Mouse (Mus musculus) MN1 (cell line): ENCODE data around the gene Elavl1.

Experiments used
- DNase-seq: peaks from one replicate; pipeline ENCODE4 v3.0.0-alpha.2; 2016; ENCODE audit warnings: low spot score

The Elavl1 gene

DNA sequence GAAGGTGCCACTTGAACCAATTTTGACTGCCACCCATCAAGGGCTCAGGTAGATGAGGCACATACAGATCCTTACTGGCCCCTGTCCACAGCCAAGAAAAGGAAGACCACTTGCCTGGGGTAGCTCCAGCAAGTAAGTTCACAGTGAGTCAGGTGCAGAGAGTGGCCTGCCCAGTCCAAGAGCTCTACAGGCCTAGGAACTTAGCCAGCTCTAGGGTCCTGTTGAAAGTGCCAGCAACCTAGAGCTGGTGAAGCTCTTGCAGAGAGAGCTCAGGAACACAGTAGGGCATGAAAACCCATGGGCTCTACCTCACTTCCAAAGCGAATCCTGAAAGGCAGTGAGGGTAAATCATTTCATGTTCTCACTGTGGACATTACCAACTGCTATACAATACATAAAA lies 4.8 kb downstream of the Elavl1 start:
- no peak for DNase-seq

- DNase-seq: no peak
Measured at GRCm38 (mm10) chr8:4319573-4319872, 5.7 kb downstream of the Elavl1 start.

- DNase-seq: no peak
Measured at GRCm38 (mm10) chr8:4318796-4319572, 6.2 kb downstream of the Elavl1 start.

DNA sequence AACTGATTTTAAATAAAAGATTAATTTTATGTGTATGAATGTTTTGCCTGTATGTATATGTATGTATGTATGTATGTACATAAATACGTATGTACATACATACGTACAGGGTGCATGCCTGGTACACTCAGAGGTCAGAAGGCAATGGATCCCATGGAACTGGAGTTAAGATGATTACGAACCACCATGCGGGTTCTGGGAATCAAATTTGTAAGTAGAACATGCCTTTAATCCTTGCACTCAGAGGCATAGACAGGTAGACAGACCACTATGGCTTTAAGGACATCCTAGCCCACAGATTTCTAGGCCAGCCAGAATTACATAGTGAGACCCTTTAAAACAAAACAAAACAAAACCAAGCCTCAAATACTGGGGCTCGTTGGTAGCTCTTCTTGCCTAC lies 7.1 kb downstream of the Elavl1 start:
- DNase-seq: no peak

DNA sequence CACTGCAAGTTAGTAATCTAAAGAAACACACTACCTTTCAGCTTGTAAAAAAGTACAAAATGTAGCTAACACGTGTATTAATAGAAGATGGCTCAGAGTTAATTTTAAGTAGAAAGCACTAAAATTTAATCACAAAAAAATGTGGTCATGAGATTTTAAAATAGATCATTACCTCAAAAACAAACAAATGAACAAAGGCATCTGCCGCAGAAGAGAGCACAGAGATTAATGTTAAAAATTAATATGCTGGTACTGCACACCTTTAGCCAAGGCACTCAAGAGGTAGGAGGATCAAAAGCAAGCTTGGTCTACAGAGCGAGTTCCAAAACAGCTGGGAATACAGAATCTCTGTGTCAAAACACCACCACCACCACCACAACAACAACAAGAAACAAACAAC lies 10.4 kb downstream of the Elavl1 start:
- no peak for DNase-seq

DNA sequence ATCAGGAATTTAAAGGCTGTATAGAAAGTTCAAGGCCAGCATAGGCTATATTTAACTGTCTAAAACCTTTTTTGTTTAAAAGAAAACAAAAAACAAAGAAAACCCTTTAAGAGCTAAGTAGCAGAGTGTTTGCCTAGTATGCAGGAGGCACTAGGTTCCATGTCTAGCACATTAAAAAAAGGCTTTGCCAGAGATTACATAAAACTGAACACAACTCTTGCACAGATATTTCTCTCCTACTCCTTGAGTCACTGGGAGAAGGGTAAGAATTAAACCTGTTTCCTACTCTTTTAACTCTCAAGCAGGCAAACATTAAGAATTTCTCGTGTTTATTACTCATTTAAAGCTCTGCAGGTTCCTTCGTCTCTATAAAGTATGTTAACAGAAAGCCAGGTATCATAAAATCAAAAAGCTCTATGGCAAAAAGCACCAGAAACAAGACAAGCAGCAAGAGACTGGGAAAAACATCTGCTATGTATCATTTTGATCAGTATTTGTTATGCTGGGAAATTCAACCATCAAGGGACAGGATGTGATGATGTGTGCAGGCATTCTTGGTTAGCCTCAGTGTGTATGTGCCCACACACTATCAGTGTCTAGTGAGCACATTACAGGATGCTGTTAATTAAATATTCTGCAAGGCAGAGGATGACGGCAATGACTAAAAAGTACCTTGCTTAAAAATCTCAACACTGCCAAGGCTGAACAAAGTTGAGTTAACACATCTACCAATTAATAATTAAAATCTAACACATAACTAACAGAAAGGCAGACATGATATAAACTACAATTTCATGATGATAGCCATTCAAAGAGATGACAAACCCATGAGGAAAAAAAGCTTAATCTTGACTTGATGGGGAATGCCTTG lies 11.7 kb downstream of the Elavl1 start:
- DNase-seq: peak; percentile 45

GRCm38 (mm10) chr8:4312104-4312503 lies 13.1 kb downstream of the Elavl1 start:
- no peak for DNase-seq

DNA sequence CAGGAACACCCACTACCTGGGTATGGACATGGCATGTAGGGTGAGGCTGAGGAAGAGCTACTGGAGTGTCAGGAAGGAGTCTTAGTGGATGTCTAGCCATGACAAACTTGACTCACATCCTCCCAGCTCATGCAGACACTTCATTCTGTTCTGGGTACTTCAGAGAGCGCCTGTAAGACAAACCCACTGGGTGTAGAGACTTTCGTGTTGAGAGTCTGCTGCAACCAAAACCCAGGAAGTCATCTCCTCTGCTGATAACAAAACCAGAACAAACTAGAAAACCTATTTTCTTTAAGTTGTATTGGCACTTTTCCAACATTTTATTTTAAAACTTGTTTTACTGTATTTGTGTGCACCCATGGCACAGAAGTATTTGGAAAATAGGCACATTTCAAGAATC lies 19.4 kb downstream of the Elavl1 start:
- DNase-seq: no peak

GRCm38 (mm10) chr8:4304124-4304547 lies 21.1 kb downstream of the Elavl1 start:
- no peak for DNase-seq

DNA sequence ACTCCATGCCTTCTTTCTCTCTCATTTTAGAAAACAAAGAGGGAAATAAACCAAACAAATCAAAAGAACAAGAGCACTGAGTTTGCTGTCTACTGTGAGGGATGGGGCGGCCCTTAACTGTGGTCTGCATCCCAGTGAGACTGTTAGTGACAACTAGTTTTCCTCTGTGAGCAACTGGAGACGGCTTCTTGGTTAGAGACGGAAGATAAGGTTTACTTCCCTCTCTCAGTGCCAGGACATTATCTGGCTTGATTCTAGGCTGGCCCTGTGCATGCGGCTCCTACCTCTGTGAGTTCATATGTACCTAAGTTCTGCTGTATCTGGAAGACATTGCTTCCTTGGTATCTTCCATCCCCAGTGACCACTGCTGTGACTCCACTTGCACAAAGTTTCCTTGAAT lies 27.4 kb downstream of the Elavl1 start:
- no peak for DNase-seq

GRCm38 (mm10) chr8:4292738-4293137 lies 32.5 kb downstream of the Elavl1 start:
- no peak for DNase-seq

DNA sequence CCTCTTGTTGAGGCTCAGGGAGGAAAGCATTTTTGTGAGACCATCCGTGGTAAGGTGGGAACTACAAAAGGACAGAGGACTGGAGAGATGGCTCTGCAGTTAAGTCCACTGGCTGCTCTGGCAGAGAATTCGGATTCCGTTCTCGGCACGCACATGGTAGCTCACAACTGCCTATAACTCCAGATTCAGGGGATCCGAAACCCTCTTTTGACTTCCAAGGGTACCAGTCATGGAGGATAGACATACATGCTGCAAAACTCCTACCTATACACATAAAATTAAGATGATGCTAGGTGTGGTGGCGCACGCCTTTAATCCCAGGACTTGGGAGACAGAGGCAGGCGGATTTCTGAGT lies 49.1 kb downstream of the Elavl1 start:
- DNase-seq: no peak

- peak; percentile 99 for DNase-seq
Measured at GRCm38 (mm10) chr8:4275275-4276110, 49.7 kb downstream of the Elavl1 start, which contains the start of gene Timm44. Gene Timm44, minus strand, starts transcription at chr8:4275913.

GRCm38 (mm10) chr8:4269609-4270008 lies 55.6 kb downstream of the Elavl1 start:
- no peak for DNase-seq

GRCm38 (mm10) chr8:4267627-4268026 lies 57.6 kb downstream of the Elavl1 start:
- DNase-seq: no peak

DNA sequence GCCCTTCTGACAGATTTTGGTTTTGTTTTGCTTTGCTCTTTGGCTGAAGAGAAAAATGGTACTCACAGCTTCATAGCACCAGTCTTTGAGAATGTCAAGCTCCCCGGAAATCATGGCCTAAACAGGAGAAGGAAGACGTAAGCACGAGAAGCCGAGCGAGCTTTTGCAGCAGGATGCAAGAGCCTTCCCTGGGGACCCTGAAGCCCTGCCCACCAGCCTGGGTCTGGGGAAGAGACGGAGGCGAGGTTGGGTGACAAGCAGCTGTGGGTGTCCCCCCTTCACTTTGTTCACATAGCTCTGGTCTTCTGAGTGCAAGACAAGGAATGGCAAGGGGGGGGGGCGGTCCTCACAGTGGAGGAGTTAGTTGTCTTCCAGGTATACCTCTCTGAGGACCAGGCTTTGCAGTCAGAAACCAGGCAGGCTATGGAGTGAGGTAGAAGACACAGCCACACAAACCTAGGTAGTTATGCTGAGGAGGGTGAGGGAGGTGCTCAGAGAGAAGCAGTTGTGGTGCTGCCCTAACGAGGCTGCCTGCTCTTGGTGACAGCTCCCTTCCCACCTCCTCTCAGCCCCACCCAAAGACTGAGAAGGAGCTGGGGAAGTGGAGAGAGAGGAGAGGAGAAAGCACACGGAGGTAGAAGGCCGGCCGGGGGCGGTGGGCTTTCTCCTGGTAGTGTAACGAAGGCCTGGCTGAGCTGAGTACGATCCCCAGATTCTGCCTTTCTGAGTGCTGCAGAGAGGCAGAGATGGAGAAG lies 59.9 kb downstream of the Elavl1 start:
- DNase-seq: no peak

DNA sequence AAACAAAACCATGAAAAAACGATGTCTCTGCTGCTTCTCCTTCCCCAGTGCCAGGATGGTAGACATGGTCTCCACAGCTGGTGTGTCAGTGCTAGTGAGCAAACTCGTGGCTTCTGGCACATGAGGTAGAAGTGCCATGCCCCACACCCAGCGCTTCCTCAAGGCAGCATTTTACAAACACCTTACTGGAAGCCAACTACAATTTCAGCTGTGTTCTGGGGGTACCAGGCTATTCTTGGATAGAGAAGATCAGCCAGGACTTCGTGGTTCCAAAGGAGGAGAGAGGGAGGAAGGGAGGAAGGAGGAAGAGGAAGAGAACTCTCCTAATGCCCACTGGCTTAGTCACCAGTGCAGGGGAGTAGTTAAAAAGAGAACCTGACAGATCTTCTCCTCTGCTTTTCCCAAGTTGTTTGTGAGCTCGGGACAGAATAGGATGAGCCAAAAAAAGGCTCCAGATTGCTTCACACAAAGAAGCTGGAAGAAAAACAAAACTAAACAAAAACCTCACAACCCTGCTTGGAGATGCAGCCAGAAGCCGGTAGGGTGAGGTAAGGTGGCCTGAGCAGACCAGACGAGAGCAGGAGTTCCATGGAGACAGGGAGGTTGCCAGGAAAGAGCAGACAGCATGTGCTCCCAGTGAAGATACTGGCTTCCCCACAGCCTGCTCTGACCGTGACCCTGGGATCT lies 62.0 kb downstream of the Elavl1 start:
- peak; percentile 51 for DNase-seq

DNA sequence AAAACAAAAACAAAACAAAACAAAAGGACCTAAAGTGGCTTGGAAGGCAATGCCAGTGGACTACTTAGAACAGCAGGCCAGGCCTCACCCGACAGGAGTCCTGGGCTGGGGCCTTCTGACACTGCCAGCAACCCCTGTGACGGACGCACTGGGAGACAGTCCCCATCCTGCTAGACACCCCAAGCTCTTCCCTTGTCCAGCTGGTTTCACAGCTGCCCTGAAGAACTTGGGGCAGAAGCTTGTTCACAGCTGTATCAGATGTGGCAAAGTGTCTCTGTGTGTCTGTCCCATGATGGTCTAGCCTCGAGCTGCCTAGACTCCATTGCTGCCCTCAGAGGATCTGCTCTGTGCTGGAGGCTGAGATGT lies 65.4 kb downstream of the Elavl1 start:
- DNase-seq: no peak

DNA sequence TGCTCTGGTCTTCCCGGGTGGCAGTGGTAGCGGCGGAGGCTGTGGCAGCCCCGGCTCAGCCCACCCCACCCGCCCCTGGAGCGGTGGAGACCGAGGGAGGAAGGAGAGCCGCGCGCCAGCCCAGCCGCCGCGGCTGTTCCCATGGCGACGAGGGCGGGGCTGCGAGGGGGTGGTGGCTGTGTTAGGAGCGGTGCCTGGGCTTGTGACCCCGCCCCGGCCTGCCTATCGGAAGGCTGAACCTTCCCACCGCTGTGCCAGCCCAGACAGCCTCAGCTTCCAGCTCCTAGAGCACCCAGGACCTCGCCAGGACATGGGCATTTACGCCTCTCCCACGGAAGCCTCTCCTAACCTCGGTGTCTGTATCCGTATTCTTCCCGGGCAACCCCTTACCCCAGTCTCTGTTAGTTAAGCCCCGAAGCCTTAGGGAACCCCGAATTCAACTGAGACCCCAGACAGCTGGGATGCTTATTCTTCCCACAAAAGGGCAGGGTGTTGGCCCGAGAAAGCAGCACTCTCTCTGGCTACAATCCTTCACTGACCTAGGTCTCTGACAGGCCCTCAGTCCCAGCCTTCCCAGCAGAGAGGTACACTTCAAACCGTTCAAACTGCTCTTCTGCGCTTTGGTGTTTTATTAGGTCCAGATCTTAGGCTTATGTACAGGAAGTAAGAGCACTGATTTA lies 65.9 kb downstream of the Elavl1 start, which contains the start of gene Ctxn1:
Ctxn1 (minus strand) TSS at position 150 of the 680 bp plus-strand sequence.
- peak; percentile 99 for DNase-seq

DNA sequence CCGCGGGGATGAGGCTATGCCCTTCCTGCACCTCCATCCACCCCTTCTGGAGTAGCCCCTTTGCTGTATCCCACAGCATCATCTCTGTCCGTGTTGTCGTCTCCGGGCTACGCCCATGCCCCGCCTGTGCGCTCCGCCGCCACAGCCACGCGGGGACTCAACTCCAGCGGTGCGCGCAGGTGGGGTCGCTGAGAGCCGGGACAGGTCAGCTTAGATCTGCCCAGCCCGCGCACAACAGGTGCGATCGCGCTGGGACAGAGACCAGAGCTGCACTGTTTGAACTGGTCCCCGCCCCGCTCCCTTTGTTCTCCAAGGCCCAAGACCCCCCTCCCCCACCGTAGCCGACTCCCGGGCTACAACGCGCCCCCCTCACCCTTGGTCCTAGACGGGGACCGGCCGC lies 66.5 kb downstream of the Elavl1 start:
- peak; percentile 77 for DNase-seq

DNA sequence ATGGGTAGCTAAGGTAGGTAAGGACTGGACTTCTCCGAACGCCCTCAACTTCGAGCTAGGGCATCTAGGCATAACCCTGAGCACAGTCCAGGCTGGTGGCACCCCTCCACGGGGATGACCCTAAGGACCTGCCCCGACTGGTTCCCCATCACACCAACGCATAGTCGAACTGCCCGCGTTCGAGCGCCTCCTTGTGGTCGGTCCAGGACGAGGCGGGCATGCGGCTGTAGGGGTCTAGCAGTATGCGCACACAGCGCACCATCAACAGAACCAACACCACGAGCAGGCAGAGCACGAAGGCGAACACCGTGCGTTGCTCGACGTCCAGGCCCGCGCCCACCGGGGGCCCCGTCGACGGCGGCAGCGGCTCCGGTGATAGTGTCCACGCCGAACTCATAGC lies 67.0 kb downstream of the Elavl1 start:
- DNase-seq: peak; percentile 91
